Mouse (Mus musculus): ENCODE measurements at regions not wholly inside any gene's neighbourhood (a gene's known extent, or its start where the extent isn't known, plus 50 kb on each side); places are given as distances from the start of the nearest gene placed in this dataset.

DNA sequence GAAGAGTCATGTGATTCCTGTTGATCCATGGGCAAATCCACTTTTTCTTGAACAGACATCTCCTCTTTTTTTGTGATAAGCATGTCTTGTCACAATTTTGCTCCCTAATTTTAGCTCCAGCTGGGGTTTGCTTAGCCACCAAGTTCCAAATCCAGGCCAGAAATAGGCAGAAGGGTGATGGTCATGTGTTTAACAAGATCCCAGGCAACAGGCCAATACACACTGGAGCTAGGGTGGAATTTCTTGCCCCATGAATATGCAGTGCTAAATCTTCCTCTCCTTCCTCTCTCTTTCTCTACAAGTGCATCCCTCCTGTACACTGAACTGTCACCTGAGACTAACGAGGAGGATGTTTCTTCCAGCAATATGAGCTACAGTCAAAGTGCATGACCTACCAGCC lies 58.6 kb upstream of the Vgll2 start:
- DNase-seq (ENCODE audit: low read depth, low spot score) = no peak

DNA sequence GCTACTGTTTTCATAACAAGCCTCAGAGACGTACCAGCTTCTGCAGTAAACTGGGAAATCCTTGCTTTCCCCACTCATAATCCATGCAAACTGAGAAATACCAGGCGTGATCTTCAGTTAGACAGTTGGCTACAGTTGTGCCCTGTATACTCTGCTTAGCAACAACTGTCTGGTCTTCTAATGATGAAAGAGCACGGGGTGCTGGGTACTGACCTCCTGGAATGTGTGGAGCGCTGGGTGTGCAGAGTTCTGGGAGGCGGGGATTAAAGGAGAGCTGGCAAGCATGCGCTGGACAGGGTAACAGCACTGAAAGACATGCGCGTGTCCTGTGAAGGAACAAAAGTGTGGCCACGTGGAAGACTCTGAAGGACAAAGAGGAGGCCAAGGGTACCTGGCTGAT lies 52.2 kb upstream of the Vgll2 start:
- DNase-seq (ENCODE audit: low read depth, low spot score) = no peak
